Mouse (Mus musculus) brain, embryonic 14.5 days (tissue): ENCODE measurements around the gene Nsd2.

Experiments
- CTCF ChIP-seq: fragments of 200-500 bp; IDR thresholded peaks from 2 replicates; pipeline ENCODE4 v1.5.1; 2012; ENCODE audit warnings: inconsistent platforms, mild to moderate bottlenecking, moderate library complexity, borderline replicate concordance; ENCODE audit not compliant: insufficient read depth, insufficient read length; ENCODE audit errors: extremely low read depth
- POLR2A ChIP-seq: fragments of 200-500 bp; IDR thresholded peaks from 2 replicates; pipeline ENCODE4 v1.6.1; 2012; ENCODE audit warnings: mild to moderate bottlenecking, inconsistent platforms, borderline replicate concordance; ENCODE audit not compliant: poor library complexity, insufficient read depth, insufficient read length, severe bottlenecking; ENCODE audit errors: extremely low read depth

DNA sequence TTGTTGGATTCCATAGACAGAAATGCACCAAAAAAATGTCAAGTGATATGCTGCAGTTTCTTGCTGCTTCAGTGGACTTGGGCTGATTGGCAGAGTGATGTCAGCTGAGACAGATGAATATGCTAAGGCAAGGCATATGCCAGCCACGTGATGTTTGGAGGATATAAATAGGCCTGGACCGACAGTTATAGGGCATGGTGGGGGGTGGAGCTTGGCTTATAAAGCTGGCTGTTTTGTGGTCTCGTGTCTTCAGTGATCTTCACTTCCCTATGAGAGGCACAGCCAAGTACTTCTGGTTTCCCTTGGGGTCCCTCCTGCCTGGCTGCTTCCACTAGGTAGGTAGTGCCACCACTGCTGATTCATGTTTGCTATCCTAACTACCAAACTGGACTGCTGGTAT is 117.9 kb downstream of the Nsd2 start:
- TF ChIP-seq CTCF = no peak
- TF ChIP-seq POLR2A = no peak
